Mouse (Mus musculus): ENCODE measurements around the gene Frzb.

Frzb gene

DNA sequence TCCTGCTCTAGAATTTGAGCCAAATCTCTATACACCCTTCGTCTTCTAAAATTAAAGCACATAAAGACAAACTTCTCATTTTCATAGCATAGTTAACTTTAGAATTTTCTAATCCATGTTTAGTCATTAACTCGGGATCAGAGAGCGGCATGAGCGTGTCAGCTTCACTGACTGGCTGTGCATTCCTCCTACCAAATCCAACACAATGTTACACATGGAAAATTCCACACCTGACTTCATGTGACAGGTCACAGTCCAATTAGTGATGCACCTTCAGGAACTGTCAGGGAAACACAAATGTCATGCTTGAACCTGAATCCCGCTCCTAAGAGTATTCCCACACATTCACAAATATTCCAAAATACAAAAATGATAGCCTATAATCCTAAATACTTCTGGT lies 24.3 kb downstream of the Frzb start:
- no peak for DNase-seq (ENCODE audit: low spot score)

DNA sequence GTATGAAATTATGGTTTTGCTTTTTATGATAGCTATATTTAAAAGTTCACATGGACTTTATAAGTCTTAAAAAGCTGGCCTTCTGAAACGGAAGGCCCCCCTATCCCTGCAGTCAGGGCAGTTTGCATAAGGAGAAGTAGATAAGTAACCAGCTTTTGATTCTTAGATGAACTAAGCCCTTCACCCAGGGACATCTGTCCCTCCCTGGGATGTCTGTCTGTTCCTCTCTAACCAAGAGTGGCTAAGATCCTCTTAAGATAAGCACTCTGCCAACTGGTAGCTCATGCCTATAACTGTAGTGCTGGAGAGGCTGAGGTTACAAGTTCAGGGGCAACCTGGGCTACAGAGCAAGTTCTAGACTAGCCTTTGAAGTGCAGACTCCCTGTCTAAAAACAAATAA lies 25.4 kb downstream of the Frzb start:
- no peak for DNase-seq (ENCODE audit: low spot score)

DNA sequence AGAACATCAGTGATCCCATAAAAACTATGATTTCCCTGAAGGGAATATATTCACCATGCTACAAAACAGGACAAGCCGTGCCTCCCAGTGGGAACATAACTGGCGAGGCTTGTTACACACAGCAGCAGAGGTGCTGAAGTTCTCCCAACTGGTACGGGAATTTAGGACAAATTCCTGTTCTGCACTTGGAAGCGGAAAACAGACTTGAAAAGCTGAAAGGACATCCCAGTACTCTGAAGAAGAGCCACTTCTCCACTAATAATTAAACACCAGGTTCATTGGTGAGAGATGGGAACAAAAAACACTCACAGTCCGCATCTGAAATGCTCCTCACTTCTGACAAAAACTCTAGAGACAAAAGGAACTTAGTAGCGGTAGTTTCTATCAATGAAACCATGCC lies 31.1 kb downstream of the Frzb start:
- no peak for DNase-seq (ENCODE audit: low spot score)

DNA sequence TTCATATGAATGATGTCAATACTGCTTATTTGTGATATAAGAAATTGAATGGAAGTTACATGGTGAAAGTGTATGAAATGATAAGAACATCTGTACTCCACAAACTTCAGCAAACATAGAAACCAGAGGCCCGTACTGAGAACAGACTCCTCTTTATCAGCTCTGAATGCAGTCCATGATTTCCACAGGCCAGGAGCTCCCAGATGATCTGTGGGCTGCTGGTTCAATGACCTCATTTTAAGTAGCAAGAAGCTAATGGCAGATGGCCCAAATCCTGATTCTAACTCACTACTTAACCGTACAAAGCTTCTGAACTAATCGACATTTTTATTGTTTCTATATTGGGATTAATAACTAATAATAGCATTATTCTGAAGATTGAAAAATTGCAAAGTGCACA lies 33.0 kb downstream of the Frzb start:
- no peak for DNase-seq (ENCODE audit: low spot score)

DNA sequence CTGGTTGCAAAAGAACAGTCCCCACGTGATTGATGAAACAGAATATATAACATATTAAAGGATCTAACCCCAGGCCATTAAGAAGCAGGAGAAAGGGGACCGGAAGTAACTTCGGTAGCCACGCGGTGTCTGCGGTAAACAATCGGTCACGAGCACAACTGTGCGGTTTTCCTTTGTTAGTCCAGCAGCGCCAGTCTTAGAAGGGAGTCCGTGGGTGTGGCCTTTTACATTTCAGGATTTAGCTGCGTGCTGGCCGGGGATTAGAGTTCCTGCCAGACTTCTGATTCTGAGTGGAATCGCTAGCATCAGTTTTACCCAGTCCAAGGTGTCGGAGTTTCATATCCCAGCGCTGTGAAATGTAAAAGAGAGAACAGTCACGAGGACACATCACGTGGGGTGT lies 34.3 kb downstream of the Frzb start:
- DNase-seq (ENCODE audit: low spot score), result no peak

DNA sequence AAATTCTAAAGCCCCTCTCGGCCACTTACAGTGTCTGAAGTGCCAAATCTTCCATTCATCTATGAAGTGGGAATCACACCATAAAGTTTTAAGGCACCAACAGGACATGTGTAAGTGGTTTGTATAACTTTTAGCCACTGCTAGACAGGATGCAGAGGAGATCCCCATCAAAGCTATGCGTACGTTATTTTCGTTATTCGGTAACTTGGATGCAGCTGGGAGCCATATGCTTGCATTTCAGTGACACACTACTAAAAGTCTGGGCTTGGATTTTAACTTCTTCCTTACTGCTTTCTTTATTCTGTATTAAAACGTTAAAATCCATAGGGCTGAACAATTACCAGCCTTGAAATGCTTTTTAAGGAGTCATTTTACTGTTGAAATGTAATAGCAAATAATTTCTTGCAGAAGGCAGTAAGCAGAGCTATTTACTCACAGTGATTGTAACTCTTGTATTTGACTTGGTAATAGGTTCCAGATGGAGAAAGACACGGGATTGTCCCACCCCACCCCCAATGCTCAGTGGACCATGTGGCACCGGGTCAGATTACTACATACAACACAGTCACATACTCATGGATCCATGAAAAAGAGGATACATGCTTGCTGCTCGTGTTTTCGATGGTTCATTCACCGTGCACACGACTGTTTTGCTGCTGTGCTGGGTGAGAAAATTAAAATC lies 37.4 kb downstream of the Frzb start:
- DNase-seq (ENCODE audit: low spot score), result peak; percentile 17

DNA sequence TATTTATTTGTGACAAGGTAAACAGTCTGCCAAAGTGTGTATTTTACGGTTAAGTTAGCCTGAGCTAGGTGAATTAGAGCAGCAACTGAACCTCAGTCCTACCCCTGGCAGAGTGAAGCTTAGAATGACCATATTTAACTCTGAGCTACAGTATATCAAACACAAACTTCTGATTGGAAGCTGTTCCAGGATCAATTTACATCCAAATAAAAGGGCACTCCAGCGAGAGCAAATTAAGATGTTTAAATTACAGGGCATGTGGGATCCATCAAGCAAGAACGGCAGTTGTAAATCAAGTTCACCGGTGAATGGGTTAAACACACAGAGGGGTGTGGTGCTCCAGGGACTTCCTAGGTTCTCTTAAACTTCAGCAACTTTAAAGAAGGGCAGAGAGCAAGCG lies 42.7 kb downstream of the Frzb start:
- no peak for DNase-seq (ENCODE audit: low spot score)

DNA sequence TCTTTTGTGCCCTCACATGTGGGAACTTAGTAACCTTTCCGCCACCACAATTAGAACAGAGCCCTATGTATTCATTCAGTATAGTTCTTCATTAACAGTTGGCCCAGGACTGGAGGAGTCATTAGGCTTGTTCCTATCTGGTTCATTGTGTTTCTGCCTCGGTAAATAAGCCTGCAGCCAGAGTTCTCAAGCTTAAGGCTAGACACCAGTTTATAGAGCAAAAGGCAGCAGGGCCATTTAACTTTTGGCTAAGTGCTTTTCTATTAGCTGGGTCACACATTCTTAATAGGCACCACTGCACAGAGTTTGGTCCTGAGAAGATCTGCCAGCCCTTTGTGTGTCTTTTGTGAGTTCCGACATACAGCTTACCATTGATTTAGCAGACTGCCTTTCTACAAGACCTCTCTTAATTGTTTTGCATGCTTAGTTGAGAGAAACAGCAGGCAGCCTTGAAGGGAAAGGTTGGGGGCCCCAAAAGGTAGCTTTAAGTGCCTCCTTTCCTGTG lies 48.8 kb downstream of the Frzb start:
- peak; percentile 9 for DNase-seq (ENCODE audit: low spot score)

DNA sequence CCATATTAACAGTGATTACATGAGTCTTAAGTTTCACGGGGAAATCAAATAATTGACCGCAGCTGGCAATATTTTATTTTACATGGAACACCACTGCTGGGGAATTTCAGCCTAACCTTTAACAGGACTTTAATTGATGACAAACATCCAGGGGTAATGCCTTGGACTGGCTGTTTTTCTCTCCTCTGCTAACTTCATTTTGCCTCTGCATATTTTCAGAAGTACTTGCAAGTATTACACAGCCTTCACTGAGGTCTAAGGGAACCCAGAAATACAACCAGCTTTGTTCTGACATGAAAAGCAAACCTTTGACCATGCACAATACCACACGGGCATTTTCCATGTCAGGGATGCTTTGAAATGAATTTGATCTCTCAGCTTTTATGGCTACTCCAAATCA lies 50.6 kb downstream of the Frzb start:
- no peak for DNase-seq (ENCODE audit: low spot score)

DNA sequence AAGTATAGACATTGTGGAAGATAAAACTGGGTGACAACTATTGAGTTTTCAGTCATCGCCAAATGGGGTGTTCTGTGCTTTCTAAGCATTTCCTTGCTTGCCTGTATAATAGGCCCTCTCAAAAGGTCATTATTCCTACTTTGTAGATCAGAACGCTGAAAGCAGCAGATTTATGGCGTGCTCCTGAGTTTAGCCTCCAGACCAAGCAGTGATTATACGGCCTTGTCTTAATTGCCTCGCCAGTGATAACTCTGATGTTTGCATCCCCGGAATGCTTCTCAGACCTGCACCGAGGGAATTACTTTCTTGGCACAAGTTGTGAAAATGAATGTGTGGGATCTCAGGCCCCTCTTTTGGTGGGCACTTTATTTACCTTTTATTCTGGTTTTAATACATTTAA lies 51.4 kb downstream of the Frzb start:
- DNase-seq (ENCODE audit: low spot score), result no peak

DNA sequence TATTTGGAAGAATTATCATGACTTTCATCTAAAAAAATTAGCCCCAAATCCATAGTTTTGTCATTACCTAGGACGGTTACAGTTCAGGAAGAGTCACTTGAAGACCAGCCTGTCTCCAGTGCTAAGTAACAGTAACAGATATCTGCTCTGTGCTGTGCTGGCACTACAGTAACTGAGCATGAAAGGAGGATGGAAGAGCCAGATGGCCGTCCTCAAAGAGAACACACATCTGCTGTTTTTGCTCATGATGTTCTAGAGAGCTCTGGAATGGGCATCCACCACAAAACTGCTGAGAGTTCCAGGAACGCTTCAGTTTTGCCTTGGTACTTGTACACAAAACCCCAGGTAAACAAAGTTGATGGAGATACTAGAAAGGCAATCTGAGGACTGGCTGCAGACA lies 59.1 kb downstream of the Frzb start:
- no peak for DNase-seq (ENCODE audit: low spot score)

DNA sequence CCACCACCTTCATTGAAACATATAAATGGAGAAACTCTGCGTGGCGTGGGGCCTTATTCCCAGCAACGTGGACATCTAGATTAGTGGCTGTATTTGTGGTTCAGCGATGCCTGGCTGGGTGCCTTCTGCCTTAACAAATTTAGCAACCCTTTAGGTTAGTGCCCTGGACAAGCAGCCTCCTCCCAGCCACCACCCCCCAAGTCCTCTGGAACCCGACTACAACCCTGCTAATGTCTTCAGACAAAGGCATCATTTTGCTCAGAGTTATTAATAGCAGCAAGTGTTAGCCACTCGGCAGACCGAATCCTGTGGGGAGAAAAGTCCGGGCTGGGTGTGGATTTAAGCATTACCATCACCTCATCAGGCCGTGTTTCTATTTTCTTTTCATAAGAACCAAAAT lies 59.8 kb downstream of the Frzb start:
- DNase-seq (ENCODE audit: low spot score), result no peak

DNA sequence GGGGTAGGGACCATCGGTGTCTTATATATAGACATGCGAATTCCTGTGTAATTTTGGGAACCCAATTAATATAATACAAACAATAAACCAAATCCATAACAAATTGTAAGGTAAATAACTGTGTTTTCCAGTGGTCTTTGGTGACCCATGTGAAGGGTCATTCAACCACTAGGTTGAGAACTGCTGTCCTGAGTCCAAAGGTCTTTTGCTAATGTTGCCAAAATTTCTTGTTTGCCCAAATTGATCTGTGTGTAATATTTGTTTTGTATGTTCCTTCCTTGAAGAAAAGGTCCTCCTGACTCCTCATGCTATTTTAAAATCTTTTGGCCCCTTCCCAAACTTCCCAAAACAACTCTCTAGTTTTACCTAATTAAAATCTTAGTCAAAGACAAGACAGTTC lies 61.2 kb downstream of the Frzb start:
- DNase-seq (ENCODE audit: low spot score), result no peak

DNA sequence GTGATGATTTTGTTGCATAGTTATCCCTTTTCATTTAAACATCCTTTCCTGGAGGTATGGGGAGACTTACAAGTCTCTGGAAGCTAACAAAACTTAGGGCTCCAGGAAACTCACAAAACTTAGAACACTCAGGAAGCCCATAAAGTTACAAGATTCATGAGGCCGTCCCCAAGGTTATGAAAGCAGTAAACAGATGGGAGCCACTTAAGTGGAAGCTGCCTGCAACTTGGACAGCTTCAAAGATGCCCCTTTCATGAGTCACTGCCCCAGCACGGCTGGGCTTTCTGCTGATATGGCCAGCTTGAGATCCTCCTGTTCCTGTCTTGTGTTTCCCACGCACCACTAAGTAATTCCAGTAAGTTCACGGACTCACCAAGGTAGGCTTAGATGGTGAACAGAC lies 63.0 kb downstream of the Frzb start:
- no peak for DNase-seq (ENCODE audit: low spot score)

DNA sequence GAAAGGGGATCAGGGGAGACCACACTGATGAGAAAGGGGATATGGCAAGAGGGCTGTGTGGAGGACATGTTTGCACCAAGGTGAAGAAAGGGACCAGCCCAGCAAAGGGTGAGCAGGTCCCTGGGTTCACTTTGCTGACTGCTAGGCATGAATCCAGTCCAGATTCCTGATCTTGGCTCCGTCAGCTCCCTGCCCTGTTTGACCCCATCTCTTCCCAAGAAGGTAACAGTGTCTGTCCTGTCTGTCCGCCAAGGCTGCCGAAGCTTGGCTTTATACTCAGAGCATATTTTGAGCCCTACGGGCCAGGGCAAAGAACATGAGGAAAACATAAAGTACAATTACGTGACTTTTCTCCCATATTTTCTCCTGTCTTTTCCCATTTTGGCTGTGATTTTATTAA lies 67.6 kb downstream of the Frzb start:
- DNase-seq (ENCODE audit: low spot score), result no peak

DNA sequence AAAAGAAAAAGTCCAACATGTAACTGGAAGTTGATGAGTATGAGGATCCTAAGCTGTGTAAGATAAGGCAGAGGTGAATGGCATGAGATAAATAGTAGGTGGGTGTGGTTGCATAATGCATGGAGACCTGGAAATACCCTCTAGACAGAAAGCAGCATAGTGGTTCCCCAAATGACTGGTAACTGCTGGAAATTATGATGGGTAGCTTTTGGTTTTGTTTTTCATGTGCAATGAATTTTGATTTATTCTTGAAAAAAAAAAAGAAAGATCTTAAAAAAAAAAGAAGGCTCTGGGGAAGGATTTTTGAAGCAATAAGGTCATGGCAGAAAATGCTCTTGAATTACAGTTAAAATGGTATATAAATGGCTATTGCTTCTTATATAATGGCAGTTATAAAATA lies 72.5 kb downstream of the Frzb start:
- no peak for DNase-seq (ENCODE audit: low spot score)

DNA sequence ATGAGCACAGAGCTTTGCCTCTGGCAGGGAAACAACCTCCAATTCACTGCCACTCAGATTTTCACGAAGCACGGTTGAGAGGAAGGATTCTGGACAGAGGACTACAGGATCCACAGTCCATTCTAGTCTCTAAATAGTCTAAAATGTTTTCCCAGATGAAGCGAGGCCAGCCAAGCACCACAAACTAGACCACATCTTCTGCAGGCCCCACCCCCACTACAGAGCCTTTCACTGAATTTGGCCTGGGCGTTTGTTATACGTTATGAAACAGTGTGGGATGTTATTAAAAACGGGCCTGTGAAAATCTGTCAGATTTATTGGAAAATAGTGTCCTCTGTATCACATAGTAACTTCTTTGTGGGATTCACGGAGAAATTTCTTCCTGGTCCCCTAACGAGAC lies 76.0 kb downstream of the Frzb start:
- DNase-seq (ENCODE audit: low spot score), result no peak
